Mouse (Mus musculus): Measurements from ENCODE around the gene Selenok.

Selenok gene

DNA sequence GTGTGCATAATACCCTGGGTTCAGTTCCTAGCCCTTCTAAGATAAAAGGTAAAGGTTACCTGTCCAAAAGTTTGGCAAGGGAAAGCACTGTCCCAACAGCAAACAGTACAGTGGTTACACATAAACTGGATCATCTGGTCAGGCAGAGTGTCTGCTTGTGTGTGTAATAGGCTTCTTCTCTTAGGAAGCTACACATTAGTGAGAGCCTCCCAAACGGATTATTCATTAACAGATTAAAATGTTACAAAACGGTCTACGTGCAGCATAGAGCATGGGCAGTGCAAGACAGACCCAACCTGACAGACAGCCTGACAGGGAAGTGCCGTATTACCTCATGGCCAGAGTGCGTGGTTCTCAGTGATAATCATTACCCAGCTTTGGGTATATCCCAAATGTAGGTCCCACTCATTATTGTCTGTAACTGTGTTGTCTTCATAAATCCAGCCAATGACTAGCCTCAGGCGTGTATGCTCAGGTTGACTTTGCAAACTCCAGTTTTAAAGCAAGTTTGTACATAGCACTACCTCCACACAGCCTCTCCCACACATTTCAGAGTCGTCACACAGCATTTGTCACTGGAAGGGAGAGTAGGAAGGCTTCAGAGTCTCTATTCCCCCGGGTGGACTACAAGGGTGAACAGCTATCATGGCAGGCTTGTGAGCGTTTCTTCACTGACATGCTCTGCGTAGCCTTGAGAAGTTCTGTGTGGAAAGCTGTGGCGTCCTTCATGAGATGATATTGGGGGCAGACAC, 28.1 kb downstream of the Selenok start:
- no peak for DNase-seq (ENCODE audit: low spot score in 2 of 2)

DNA sequence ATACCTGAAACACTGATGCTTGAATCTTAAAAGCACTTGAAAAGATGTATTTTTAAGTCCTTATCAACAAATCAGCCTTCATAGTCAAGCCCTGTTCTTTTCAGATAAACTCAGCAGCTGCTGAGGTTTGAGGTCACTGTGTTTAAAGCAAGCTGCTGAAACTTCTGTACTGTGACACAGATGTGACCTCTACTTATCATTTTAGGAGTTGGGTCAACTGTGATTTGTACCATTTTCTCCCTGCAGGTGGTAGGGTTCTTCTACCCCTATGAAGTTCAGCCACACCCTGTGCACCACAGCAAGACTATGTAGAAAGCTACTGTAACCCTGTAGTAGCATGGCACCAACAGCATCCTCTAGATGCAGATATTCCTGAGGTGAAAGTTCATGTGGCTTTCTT, 29.2 kb downstream of the Selenok start:
- DNase-seq (ENCODE audit: low spot score in 2 of 2) = no peak

DNA sequence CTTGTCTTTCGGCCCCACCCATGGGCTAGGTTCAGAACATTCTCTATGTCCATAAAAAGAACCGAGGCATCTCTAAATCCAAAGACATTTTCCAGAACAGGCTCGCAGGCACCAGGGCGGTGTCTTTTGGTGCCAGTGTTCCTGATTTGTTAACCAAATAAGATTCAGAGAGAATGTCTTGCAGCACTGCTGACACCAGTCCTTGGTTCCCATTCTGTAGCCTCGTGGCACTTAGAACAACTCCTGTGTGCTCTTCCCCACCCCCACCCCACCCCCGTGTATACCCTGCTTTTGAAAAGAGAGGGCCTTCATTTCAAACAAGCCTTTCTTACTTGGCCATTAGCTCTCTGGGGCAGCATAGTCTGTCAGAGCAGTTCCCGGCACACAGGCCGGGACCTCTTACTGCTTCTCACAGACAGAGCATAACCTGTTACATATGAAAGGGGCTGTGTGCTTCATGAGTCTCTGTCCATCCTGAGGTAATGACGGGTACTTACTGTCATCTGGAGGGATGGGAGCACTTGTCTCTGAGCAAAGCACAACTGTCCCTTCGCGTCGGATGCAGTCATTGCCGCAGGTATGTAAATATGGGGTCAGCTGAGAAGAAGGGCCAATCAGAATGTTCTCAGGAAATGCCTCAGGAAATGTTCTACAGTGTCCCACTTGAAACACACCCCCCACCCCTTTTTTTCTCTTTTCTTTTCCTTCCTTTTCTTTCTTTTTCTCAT, 30.8 kb downstream of the Selenok start:
- no peak for DNase-seq (ENCODE audit: low spot score in 2 of 2)

DNA sequence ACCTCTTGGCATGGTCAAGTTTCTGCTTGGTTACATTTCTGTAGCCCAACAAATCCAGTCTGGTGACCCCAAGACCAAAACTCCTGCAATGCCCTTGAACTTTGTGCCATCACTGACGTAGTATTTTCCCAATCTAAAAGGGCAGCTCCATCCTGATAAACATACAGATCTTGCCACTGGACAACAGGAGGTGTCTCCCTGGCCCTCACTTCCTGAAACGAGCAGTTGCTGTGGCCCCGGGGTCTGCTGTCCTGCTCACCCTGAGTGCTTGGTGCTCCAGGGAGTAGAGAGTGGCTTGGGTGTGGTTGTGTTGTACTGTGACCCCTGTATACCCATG, 31.3 kb downstream of the Selenok start:
- DNase-seq (ENCODE audit: low spot score in 2 of 2) = no peak

DNA sequence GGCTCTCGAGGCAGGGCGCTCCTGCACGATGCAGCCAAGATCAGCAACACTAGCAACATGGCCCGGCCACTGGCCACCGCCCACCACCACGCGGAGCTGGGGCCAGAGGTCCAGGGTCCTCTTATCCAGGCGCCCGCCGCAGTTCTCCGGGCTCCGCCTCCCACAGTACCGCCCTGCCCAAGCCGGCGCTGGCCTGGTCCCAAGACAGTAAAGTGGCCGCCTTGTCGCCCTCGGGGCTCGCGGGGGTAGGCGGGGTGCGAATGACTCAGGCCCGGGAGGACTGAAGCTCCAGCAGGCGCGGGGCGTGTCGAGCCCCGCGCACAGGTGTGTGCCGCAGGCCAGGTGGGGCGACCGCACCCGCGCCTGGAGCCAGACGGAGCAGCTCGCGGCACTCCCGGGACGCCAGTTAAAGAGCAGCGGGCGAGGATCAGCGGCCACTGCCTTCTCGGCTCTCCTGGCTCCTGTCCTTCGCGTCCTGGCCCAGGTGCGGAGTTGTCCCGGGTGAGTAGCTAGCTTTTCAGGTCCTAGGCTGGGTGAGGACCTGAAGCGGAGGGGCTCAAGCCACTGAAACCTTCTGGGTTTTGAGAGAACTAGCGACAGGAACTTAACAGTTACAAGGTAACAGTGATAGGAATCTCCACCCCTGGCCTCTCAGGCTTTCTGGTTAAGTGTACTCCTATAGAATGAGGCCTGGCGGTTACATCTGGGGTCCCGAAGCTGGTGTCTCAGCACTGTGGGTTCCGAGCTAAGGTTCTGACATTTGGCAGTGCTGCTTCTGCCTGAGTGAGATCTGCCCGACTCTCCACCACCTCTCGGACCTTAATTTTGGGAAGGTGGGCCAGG, 40.8 kb downstream of the Selenok start, which contains the start of the genes Il17rb and Chdh:
Gene Il17rb (minus strand): TSS at position 164 of the 843 bp plus-strand sequence.
Gene Chdh (plus strand): TSS at position 291 of the 843 bp plus-strand sequence.
- DNase-seq (ENCODE audit: low spot score in 2 of 2) = no peak

DNA sequence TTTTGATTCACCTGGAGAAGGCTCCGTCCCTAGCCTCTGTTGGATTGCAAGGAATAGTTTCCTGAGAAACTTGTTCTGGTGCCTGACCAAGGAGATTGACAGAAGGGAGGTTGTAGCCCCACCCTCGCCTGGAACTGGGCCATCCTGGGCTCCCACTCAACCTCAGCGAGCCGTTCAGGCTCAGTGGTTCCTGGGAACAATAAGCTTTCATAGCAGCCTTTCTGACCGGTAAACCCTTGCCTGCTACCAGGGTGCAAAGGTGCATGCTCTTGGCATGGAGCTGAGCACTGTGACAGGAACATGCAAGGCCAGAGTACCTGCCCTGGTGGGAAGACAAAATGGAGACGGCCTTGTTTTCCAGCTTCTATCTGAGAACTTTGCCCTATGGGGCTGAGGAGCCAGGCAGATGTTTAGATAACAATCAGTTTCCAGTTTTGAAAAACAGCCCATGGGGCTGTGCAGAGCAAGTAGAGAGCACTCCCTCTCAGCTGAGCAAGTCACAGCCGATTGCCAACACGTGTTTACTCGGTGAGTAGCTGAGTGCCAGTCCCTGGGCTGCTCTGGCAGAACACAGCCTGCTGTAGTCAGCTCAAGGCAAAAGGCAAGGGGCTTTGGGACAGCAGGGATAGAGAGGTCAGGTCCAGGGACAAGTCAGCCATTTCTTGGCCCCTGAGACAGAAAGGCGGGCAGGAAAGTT, 41.9 kb downstream of the Selenok start:
- peak in 1 of 2 experiments; percentile 31 for DNase-seq (ENCODE audit: low spot score in 2 of 2)

DNA sequence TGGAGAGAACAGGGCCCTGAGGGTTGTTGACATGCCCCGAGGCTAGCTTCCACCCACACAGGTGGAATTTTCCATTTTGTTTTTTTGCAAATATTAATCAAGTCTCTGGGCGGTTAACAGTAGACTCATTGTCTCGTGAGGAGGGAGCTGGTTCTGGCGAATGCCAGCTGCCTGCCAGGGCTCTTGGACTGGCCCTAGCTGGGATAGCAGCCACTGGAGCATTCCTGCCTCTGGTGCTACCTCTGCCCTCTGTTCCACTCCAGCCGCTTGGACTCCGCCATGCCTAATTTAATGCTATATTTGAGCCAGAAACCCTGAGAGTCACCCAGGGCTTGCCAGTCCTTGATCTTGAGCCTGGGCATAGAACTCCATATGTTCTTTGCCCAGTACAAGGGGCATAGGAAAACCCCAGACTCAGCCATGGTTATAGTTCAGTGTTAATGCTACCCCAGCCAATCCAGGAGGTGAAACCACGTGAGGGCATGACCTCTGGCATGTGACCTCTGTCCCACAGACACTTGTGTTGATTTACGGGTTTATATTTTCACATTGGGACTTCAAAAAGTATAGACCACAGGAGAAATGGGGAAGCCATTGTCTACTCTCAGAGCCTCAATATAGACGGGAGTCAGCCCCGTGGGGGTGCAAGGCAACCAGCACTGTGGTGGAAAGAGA, 43.9 kb downstream of the Selenok start:
- DNase-seq (ENCODE audit: low spot score in 2 of 2) = no peak

DNA sequence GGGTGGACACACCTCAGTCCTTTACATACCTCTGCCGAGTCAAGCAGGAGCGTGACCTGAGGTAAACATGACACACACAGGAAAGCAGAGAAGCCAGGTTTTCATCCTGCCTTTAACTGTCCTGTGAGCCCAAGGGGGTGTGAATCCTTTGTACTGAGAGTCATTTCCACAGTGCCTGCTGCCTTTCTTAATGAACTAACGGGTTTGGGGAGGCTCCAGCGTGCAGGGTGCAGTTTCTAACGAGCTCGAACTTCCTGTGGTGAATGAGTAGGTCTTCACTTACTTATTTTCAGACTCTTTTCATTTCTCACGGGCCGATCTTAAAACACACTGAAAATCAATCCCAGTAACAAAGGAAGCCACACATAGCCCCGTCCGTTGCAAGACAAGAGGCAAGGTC, 46.4 kb downstream of the Selenok start:
- DNase-seq (ENCODE audit: low spot score in 2 of 2) = no peak

DNA sequence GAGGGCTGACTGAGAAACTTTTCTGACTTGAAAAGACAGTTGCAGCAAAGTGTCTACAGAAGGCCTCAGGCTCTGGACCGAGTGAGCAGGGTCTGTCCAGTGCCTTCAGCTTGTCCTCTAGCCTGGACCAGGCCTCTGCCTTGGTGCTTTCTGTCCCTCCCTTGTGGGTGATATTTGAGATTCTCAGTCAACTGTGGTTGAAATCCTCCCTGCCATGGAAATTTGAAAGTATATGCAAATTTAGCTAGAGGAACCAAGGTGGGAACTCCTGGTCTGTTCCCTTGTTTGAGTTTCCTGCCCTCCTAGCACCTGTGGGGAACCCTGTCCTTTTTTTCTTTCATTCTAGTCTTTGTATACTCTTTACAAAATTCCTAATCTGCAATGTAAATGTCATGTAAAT, 46.9 kb downstream of the Selenok start:
- no peak for DNase-seq (ENCODE audit: low spot score in 2 of 2)

DNA sequence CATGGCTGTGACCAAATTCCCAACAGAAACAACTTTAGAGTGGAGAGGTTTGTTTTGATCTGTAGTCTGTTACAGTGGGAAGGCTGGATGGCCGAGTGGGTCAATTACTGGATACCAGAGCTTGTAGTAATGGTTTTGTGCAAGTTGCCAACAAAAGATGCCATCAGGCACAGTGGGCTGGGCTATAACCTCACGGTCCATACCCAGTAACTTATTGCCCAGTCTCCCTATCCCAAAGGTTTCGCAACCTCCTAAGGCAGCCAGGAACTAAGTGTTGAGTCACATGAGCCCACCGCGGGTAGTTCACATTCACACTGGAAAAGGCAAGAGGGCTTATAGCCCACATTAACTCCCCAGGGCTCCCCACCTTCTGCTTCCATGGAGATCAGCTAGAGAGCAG, 48.6 kb downstream of the Selenok start:
- no peak for DNase-seq (ENCODE audit: low spot score in 2 of 2)

DNA sequence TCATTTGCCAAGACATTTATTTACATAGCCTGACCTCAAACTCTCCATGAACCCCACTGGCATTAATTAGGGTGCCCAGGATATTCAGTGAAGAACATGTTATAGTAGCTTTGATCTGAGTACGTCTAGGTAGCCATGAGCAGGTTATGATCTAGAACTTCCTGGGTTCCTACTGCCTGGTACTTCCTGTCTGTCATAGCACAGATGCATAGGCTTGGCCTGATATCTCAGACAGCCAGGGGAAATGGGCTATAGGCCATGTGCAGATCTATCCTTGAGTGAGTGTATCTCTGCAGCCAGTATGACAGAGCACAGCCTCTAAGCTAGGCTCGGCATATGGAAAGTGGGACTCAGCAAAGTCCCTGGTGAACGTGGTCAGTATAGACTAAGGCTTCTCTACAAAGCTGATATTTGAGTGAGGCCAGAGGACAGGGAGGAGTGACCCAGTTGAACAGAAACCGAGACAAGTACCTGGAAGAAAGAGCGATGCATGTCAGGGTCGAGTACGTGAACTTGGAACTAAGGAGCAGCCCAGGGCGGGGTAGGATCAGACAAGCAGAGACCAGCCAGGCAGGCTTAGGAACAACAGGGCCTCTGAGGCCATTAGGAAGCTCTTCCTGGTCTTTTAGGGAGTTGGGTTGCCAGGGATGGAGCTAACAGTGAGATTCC, 49.8 kb downstream of the Selenok start:
- no peak for DNase-seq (ENCODE audit: low spot score in 2 of 2)

DNA sequence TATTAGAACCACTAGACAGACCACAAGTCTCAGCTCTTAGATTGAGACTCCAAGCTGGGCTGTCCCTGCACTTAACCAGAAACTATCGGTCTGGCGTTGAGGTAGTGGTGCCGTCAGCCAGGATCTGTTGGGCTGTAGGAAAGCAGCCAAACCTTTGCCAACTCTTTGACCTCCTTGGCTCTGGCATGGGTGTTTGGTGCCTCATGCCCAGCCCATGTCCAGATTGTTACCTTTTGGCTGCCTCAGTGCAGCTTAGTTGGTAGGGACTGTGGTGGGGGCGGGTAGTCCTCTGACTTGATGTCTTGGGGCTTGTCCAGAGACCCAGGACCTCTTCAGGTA, 50.3 kb downstream of the Selenok start:
- DNase-seq (ENCODE audit: low spot score in 2 of 2) = no peak

DNA sequence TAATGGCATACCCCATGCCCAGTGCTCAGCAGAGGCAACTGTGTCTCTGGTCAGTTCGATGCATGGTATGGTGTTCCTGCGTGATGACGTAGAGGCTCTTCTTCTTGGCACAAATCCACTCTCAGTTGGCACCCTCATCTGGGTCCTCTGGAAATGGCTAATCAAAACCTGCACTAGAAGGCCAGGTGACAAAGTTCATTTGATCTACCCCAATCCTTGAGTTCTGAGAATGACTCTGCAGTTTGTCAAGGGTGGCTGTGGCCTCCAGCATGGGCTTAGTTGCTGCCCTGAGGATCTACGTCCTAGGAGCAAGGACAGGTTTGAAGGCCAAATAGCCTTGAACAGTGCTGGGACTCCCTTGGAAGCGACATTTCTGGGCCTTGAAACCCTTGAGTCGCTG, 50.7 kb downstream of the Selenok start:
- no peak for DNase-seq (ENCODE audit: low spot score in 2 of 2)

DNA sequence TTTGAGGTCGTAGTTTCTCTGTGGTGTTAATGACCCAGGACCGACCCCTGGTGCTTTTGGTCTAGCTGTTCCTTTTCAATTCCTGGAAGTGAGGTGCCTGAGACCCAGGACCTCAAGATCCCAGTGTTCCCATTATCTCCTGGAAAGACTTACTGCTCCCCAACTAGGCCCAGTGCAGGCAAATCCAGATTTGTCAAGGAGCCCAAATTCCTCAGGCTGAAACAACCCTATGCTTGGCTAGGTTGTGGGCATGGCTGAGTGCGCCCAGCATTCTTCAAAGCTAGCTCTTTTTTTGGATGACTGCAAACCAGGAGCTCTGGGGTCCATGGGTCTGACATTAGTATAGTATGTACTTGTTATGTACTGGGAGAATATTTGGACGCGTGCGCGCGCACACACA, 51.3 kb downstream of the Selenok start:
- DNase-seq (ENCODE audit: low spot score in 2 of 2) = no peak

DNA sequence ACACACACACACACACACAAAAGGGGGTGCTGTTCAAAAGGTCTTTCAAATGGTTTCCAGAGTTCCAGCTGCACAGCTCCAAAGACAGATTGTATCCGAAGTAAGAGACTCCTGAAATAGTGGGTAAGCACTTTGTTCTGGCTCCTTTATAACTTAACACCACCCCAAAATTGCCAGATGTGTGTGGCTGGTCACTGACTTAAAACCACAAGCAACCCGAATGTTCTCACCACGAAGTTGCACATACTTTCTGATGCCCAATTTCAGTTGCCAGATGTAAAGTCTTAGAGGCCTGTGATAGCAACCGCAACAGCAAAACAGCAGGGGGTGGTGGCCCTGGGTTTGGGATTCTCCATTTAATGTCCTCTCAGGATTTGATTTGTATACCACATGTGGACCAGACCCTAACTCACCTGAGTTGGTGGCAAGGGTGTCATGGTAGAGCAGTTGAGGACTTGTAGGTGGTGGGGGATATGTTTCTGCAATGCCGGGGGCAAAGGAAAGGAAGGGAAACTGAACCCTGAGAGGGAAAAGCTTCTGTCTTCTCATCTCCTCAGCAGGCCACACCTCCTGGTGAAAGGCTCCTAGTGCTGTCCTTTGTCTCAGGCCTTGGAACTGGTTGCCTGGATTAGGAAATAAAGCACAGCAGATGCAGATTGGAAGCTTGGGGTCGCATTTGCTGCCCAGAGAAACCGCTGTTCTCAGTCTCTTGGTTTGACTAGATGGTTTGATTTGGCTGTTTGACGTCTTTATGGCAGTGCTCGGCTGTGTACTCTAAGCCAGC, 51.9 kb downstream of the Selenok start:
- no peak for DNase-seq (ENCODE audit: low spot score in 2 of 2)

DNA sequence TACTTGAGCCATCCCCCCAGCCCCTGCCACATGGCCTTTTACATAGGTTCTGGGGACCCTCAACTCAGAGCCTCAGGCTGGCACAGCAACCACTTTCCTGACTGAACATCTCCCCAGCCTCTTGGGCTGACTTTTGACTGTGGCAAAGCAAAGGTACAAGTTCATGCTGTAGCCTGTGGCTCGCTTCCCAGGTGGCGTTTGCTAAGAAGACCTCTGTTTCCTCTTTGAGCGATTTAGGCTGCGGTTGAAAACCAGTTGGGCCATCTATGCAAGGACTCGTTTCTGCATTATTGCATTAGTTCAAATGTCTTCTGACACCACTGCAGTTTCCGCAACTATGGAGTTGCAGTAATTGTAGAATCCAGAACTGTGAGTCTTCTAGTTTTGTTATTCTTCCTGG, 54.4 kb downstream of the Selenok start:
- no peak for DNase-seq (ENCODE audit: low spot score in 2 of 2)

DNA sequence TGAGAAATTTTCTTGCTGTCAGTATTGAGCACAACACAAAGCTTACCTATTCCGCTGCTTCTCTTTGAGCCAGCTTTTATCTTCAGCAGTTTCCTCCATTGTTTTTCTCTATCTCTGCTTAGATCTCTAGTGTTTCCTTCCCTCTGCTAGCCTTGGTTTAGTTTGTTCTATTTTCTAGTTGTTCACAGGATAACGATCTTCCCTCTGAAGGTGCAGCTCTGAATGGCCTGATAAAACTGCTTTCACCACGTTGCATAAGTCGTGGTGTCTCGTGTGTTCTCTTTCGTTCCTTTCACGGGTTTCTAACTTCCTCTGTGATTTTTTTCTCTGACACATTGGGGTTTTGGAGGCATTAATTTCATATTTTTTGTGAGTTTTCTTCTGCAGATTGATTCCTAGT, 56.3 kb downstream of the Selenok start:
- DNase-seq (ENCODE audit: low spot score in 2 of 2) = no peak

All from frontal cortex, postnatal 14 days (tissue).